Mouse (Mus musculus): ENCODE results near the gene Pdzd3.
A peak's percentile ranks its signal among the peaks of the same experiment; 100 is the strongest.

DNA sequence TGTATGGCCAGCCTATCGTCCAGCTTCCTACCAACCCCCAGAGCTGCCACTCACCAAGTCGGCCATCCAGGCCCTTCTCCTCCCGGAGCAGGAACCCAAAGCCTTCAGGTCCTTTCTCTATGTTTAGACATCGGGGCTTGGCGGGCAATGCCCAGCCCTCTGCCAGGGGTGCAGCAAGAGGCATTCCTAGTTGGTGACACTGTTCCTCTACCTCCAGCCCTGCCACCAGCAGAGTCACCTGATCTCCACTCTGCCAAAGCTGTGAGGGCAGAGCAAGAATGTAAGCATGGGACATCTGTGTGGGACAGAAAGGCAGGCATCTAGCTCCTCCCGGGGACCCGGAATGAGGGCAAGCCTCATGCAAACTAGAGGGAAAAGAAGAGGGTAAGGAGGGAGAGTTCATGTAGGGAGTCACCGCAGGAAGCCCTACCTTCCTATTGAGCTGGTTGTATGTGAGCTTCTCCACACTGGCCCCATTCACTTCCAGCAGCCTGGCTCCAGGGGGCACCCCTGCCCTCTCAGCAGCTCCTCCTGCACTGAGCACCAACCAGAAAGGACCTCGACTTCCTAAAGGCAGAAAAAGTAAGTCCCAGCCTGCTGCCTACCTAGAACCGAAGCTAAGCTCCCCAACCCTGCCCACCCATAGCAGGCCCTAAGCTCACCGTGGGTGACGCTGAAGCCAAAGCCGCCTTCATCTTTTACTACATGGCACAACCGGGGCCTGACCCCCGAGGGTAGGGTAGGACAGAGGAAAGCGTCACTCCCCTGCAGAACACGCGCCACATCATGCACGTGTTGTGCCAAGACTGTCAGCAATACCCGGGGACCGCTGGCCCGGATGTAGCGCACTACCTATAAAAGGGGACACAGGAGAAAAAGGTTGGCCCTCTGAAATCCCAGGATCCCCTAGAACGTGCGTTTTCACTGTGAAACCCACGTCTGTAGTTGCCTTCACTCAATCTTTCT lies 1.8 kb downstream of the Pdzd3 start:
- TF ChIP-seq EP300 (IDR thresholded peaks at IDR 0.05; ENCODE audit: low read depth) (no peak), CTCF (IDR thresholded peaks at IDR 0.05; ENCODE audit: low read depth) (peak; percentile 83)
